Mouse (Mus musculus): ENCODE data around the gene Gas2l2. TPM values are rescaled to one million over a fixed set of nuclear protein-coding genes. Genes with fewer than 3 reads are reported as not detected.

Gas2l2 gene
- polyA plus RNA-seq (2015; fragmentation: Nextera tagmentation; extraction: Ambion mirVana) = 0.08 TPM in 1 of 2 replicates, not detected in the other

DNA sequence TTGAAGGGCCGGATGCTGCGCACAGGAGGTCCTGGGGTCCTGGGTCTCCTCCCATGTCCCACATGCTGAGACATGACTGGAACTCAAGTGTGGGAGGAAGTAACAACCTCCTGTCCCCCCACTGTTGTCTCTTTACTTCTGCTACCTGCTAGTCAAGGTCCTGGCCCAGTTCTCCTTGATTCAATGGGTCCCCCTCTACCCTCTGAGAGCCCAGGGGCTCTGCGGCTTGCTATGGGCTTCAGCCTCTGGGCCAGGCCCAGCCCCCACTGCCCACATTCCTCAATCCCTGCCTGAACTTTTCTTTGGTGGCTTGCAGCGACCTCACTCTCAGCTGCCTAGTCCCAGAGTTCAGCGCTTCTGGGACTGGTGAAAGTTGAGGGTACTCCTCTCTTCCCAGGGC is at the start of gene Gas2l2:
TSS of gene Gas2l2 (minus strand) at position 101 of the 400 bp plus-strand sequence.
- 47% methylated on average over 5 of the region's 5 CpGs for WGBS
- H3K9me3 ChIP-seq = no peaks in the 10 kb centered on the region
- H3K4me3 ChIP-seq (replicated peaks) = no peak within 1 kb of the TSS
- no peak within 1 kb of the TSS for H3K27ac ChIP-seq
- no peaks in the 10 kb centered on the region for H3K36me3 ChIP-seq
- H3K9ac ChIP-seq = no peak within 1 kb of the TSS
- ATAC-seq (ENCODE audit: insufficient read depth, low FRiP score, low read depth) = no peak
- no peak within 1 kb of the TSS for H3K4me2 ChIP-seq
- H3K27me3 ChIP-seq (replicated peaks) = peaks cover 32% of the 10 kb centered on the region
- no peaks in the 10 kb centered on the region for H3K4me1 ChIP-seq

DNA sequence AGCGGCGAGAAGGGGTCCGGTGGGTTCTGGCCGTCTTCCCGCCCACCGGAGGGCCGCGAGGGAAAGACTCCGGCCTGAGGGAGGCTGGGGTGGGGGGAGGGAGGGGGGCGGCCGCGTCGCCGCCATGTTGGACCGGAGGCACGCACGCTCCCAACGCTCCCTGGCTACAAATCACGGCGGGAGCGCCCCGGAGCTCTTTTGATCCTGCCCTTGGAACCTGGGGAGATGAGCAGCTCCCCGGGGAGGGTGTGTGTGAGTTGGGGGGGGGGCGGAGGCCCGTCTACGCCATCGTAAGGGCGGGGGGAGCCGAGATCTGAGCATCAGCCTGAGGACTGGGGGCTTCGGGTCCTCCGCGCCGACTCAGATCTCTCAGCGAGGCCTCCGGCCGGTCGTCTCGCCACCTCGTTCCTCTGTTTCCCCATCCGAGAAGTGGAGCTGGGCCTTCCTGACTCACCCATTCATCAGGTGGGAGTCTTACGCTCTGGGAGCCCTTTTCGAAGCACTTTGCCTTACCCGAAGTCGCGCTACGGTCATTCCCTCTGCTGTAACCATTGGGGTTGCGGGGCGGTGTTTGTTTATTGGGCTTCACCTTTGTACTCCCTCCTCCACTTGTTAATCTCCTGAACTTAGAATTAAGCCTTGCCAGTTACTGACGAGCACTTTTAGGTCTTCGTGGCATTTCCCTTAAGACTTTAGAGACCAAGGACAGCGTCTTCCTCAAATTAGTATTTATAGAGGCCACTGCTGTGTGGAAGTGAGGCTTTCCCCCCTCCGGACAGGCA is 44.2 kb upstream of the Gas2l2 start:
- Histone ChIP-seq H3K4me2 (peak overlapping the region; percentile 66), H3K4me1 (peaks cover 9% of the 10 kb centered on the region), H3K4me3 (replicated peaks) (peak overlapping the region; percentile 79), H3K27ac (peak overlapping the region; percentile 98), H3K27me3 (replicated peaks) (no peaks in the 10 kb centered on the region), H3K9me3 (no peaks in the 10 kb centered on the region), H3K36me3 (peaks cover 3% of the 10 kb centered on the region; the same call in 1 of the 2 replicates), H3K9ac (peak overlapping the region; percentile 76)
- peak; percentile 75 for ATAC-seq (ENCODE audit: insufficient read depth, low FRiP score, low read depth)
- under 1% methylated on average over 49 of the region's 52 CpGs for WGBS

DNA sequence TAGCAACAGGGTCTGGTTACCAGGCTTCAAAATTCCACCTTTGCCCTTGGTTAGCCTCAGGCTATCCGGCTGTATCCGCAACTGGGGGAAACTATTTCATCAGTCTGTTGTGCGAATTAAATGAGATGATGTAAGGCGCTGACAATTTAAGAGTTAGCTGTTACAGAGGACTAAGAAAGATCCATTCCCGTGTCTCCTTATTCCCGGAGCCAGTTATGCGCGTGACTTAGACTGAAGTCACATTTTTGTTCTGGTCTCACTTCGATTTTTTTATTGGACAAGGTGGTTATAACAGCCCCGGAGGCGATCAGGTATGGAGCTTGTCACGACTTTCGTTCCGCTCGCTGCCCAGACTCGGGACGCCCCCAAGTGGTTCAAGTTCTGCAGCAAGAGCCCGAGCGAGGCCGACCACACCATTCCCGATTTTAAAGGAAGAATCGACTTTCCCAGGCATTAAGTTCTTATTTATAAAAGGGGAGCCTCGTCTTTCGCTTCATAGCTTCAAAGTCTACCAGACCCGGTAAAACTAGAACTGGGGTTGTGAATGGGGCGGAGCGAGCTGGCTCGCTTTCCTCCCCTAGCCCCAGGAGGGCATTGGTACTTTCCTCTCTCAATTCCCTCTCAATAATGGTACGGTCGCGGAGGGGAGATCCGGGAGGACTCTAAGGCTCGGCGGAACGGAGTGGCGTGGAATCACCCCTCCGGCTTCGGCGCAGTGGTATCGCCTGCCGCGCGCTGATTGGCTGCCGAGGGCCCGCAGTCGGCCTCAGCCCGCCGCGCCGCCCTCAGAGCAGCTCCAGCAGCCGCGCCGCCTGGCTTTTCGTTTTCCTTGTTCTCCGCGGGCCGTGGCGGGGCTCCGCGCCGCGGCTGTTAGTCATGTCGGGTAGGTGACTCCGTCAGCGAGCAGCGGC is 43.3 kb upstream of the Gas2l2 start, which contains the start of gene Taf15:
TSS of gene Taf15 (plus strand) at position 763 of the 911 bp plus-strand sequence.
- WGBS = under 1% methylated on average over 66 of the region's 66 CpGs
- Histone ChIP-seq H3K27me3 (replicated peaks) (no peaks in the 10 kb centered on the region), H3K4me3 (replicated peaks) (peak within 1 kb of the TSS; percentile 79), H3K4me1 (peaks cover 9% of the 10 kb centered on the region), H3K36me3 (peaks cover under 1% of the 10 kb centered on the region; the same call in 1 of the 2 replicates), H3K4me2 (peak within 1 kb of the TSS; percentile 70), H3K27ac (peak within 1 kb of the TSS; percentile 98), H3K9me3 (no peaks in the 10 kb centered on the region), H3K9ac (peak within 1 kb of the TSS; percentile 76)
- peak; percentile 98 for ATAC-seq (ENCODE audit: insufficient read depth, low FRiP score, low read depth)

DNA sequence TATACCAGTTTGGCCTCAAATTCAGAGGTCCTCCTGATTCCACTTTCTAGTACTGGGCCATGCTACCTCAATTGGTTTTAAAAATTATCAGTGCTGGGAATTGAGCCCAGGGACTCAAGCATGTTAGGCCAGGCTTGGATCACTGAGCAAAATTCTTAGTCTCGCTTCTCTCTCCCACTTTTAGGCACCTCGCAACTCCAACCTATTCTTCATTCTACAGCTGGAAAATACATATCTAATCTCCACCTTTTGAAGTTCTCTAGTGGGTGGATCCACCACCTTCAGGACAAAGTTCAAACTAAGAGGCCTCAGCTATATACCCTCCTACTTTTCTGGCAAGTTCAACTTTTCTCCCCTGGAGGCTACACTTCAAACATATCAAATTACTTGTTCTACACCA is 42.5 kb upstream of the Gas2l2 start:
- peak overlapping the region; percentile 70 for H3K4me2 ChIP-seq
- H3K27me3 ChIP-seq (replicated peaks) = no peaks in the 10 kb centered on the region
- H3K9me3 ChIP-seq = no peaks in the 10 kb centered on the region
- no peaks in the 10 kb centered on the region for H3K36me3 ChIP-seq
- H3K4me1 ChIP-seq = peaks cover 9% of the 10 kb centered on the region
- peak overlapping the region; percentile 79 for H3K4me3 ChIP-seq (replicated peaks)
- WGBS = 56% methylated on average over 2 of the region's 2 CpGs
- H3K9ac ChIP-seq = peak overlapping the region; percentile 39; the same call in 1 of the 2 replicates
- no peak for ATAC-seq (ENCODE audit: insufficient read depth, low FRiP score, low read depth)
- peak overlapping the region; percentile 98 for H3K27ac ChIP-seq

DNA sequence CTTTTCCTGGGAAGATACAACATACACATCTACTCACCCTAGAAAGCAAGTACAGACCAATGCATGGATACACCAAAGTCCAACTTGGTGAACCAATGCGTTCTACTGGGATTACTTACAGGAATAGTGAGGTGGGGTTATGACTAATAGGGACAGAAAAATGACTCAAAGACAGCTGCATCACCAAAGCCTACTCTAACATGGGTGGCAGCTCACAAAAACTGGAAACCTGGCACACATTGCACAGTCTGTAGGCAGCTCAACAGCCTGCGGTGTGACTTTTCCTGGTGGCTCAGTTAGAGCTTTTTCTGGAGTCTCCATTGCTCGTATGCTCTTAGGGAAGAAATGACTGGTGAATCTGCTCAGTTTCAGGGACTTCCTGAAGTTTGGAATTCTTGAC is 39.5 kb upstream of the Gas2l2 start:
- H3K36me3 ChIP-seq = no peaks in the 10 kb centered on the region
- no peak overlapping the region for H3K27ac ChIP-seq
- H3K4me2 ChIP-seq = no peak overlapping the region
- H3K4me3 ChIP-seq (replicated peaks) = no peak overlapping the region
- 97% methylated on average over 3 of the region's 3 CpGs for WGBS
- H3K9me3 ChIP-seq = no peaks in the 10 kb centered on the region
- H3K27me3 ChIP-seq (replicated peaks) = peaks cover 8% of the 10 kb centered on the region; the same call in 1 of the 2 replicates
- H3K9ac ChIP-seq = no peak overlapping the region
- ATAC-seq (ENCODE audit: insufficient read depth, low FRiP score, low read depth) = no peak
- peaks cover 5% of the 10 kb centered on the region for H3K4me1 ChIP-seq

DNA sequence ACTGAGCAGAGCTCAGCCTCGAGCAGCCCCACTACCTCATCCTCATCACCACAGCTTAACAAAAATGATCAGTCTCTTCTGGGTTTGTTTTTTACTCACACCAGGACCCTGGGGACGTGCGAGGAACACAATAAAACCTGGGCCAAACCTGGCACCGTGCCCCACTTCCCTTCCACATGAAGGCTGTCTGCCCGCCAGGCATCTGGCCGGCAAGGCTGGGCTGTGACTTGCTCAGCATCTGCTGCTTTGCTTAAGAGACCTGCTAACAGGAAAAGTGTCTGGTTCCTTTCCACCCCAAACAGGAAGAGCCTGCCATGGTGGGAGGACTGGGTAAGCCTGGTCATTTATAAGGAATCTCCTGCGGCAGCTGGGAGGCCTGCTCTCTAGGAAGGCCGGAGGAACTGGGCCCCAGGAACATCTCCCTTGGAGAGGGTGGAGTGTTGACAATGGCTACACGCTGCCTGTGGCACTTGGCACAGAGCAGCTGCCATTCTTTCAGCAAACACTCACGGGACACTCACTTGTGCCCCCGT is 37.9 kb upstream of the Gas2l2 start:
- H3K27ac ChIP-seq = no peak overlapping the region
- ATAC-seq (ENCODE audit: insufficient read depth, low FRiP score, low read depth) = peak; percentile 40; the same call in 1 of the 2 replicates
- H3K4me3 ChIP-seq (replicated peaks) = no peak overlapping the region
- H3K4me2 ChIP-seq = no peak overlapping the region
- WGBS = 55% methylated on average over 11 of the region's 11 CpGs
- H3K27me3 ChIP-seq (replicated peaks) = peaks cover 14% of the 10 kb centered on the region
- H3K36me3 ChIP-seq = no peaks in the 10 kb centered on the region
- no peak overlapping the region for H3K9ac ChIP-seq
- H3K4me1 ChIP-seq = peaks cover 3% of the 10 kb centered on the region
- H3K9me3 ChIP-seq = no peaks in the 10 kb centered on the region

DNA sequence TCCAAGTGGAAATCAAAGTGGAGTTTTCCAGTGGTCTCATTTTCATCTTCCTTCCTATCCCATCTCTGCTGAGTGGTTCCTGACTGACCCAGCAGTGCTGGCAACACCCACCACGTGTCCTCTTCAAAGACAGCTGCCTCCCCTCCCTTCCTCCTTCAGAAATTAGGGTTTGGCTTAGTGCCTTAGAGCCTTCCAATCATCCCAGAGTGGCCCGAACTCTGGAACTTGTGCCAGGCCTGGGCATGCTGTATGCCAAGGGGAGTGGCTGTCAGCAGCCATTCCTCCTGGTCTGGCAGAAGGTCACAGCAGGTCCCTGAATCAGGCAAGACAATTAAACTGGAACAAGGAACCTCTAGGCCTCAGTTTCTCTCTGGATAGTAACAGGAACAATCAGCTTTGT is 36.7 kb upstream of the Gas2l2 start:
- Histone ChIP-seq H3K4me3 (replicated peaks) (no peak overlapping the region), H3K27ac (no peak overlapping the region), H3K4me2 (no peak overlapping the region), H3K9ac (no peak overlapping the region), H3K27me3 (replicated peaks) (peaks cover 14% of the 10 kb centered on the region), H3K36me3 (no peaks in the 10 kb centered on the region), H3K9me3 (no peaks in the 10 kb centered on the region), H3K4me1 (no peaks in the 10 kb centered on the region)
- WGBS = 26% methylated on average over 2 of the region's 2 CpGs
- no peak for ATAC-seq (ENCODE audit: insufficient read depth, low FRiP score, low read depth)

DNA sequence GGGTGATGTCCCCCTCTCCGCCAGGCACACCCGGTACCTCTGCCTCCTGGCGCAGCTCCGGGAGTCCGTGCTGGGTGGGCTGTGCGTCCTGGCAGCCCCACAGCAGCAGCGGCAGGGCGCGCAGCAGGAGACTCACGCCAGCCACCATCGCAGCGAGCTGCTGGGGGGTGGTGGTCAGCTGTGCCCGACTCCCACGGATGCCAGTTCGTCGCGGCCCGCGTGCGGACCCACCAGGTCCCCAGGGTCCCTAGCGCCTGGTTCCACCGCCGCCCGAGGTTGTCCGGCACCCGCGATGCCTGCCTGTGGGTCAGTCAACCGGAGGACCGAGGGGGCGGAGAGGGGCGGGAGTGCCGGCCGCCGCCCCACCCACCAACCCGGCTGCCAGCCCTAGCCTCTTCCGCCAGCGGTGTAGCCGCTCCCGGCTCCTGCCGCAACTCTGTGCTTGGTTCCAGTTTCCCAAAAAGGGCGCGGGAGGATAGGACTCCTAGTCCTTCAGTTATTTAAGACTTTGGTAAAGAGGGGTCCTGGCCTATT is 33.5 kb upstream of the Gas2l2 start, which contains the start of gene Mmp28:
TSS of gene Mmp28 (minus strand) at position 361 of the 534 bp plus-strand sequence.
- H3K27ac ChIP-seq = no peak within 1 kb of the TSS
- peaks cover 14% of the 10 kb centered on the region for H3K27me3 ChIP-seq (replicated peaks)
- H3K4me1 ChIP-seq = no peaks in the 10 kb centered on the region
- H3K4me3 ChIP-seq (replicated peaks) = peak within 1 kb of the TSS; percentile 61
- H3K9ac ChIP-seq = peak within 1 kb of the TSS; percentile 51
- under 1% methylated on average over 39 of the region's 42 CpGs for WGBS
- ATAC-seq (ENCODE audit: insufficient read depth, low FRiP score, low read depth) = peak; percentile 70; the same call in 1 of the 2 replicates
- peak within 1 kb of the TSS; percentile 96 for H3K4me2 ChIP-seq
- no peaks in the 10 kb centered on the region for H3K9me3 ChIP-seq
- no peaks in the 10 kb centered on the region for H3K36me3 ChIP-seq

DNA sequence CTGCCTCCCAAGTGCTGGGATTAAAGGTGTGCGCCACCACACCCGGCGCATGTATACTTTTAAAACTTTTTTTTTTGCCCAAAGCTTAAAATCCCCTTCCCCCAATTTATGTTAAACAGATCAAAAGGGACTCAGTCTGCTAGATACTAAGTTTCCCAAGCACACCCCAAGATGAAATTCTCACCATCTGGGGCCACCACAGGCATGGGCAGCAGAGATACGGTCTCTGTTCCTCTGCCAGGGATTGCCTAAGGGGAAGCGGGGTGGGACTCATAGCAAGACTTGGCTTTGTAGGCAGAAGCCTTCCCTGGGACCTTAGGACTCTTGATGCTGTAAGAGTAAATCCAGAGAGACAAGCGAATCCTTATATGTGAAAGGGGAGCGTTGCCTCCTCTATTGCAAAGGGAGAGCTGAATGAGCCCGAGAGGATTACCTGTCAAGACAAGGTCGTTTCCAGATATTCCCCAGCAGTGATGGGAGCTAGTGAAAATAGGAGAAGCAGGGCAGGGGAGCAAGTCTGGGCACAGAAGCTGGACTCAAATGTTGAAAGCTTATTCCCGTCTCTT is 32.3 kb upstream of the Gas2l2 start:
- WGBS = 73% methylated on average over 10 of the region's 10 CpGs
- H3K9ac ChIP-seq = no peak overlapping the region
- peak overlapping the region; percentile 12; the same call in 1 of the 2 replicates for H3K4me3 ChIP-seq (replicated peaks)
- H3K4me1 ChIP-seq = peaks cover 9% of the 10 kb centered on the region; the same call in 1 of the 2 replicates
- no peak for ATAC-seq (ENCODE audit: insufficient read depth, low FRiP score, low read depth)
- 0 out of 2 replicates have a peak overlapping the region, but pooled peaks have one; percentile 3 for H3K4me2 ChIP-seq
- H3K9me3 ChIP-seq = no peaks in the 10 kb centered on the region
- no peaks in the 10 kb centered on the region for H3K36me3 ChIP-seq
- no peak overlapping the region for H3K27ac ChIP-seq
- peaks cover 14% of the 10 kb centered on the region for H3K27me3 ChIP-seq (replicated peaks)

DNA sequence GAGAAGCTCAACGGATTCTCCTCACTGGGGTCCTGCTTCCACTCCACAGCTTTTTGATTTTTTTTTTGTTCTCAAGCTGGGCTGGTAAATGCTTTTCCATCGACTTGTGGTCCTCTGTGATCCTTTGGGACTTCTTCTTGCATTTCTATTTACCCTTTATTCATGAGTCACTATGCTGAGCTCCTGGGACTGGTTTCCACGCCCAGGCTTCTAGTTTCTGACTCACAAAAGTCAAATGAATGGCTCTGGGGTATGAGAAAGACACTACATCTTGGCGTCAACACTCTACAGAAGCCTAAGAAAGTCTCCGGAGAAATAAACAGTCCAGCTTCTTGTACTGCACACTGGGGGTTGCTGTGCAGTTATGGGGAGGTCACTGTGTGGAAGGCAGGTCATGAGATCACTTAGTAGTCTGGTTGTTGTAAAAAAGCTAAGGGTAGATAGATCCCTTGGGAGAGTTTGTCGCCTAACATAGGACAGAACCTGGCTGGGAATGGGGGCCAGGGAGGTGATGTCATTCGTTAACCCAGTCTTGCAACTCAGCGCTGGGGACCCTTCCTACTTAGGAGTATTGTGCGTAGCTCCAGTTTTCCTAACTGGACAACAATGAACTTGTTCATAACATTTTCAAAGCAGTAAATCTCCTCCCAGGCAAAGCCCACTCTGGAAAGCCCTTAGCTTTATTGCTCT is 28.8 kb upstream of the Gas2l2 start:
- H3K27ac ChIP-seq = peak overlapping the region; percentile 63
- 44% methylated on average over 9 of the region's 9 CpGs for whole genome bisulfite sequencing
- ATAC-seq (ENCODE audit: insufficient read depth, low FRiP score, low read depth) = no peak
- no peak overlapping the region for H3K4me2 ChIP-seq
- 0 out of 2 replicates have a peak, but pooled peaks cover 3% of the 10 kb centered on the region for H3K27me3 ChIP-seq (replicated peaks)
- H3K9ac ChIP-seq = no peak overlapping the region
- no peaks in the 10 kb centered on the region for H3K9me3 ChIP-seq
- H3K4me3 ChIP-seq (replicated peaks) = no peak overlapping the region
- no peaks in the 10 kb centered on the region for H3K36me3 ChIP-seq
- peaks cover 14% of the 10 kb centered on the region; the same call in 1 of the 2 replicates for H3K4me1 ChIP-seq

All from stomach, embryonic 15.5 days (tissue).